Mouse (Mus musculus): ENCODE data around the gene Nt5e. TPM values are rescaled to one million over a fixed set of nuclear protein-coding genes. Genes with fewer than 3 reads are reported as not detected.

The Nt5e gene
- polyA plus RNA-seq, 1 experiment, result 3.8 TPM

- DNase-seq, result peak; percentile 88 to 97
- no peak overlapping the region for H3K27ac ChIP-seq (ENCODE audit: insufficient read depth, low read length)
These were observed 36.1 kb downstream of the Nt5e start for GRCm38 (mm10) chr9:88363102-88363501.

GRCm38 (mm10) chr9:88366308-88366707 is 39.3 kb downstream of the Nt5e start:
- Histone ChIP-seq H3K4me3 (replicated peaks; ENCODE audit: insufficient read depth, low read depth, low read length) (no peak overlapping the region), H3K4me1 (ENCODE audit: control insufficient read depth, insufficient read depth, low read length) (peaks cover 13% of the 10 kb centered on the region), H3K27ac (ENCODE audit: insufficient read depth, low read length) (no peak overlapping the region), H3K27me3 (ENCODE audit: control insufficient read depth, insufficient read depth, low read length) (no peaks in the 10 kb centered on the region)
- DNase-seq, result no peak
- no peak for TF ChIP-seq POLR2A (IDR thresholded peaks at IDR 0.05; ENCODE audit: borderline replicate concordance, insufficient read depth, low read length)
- peak; percentile 25; the same call in 1 of the 2 replicates for TF ChIP-seq CTCF (IDR thresholded peaks at IDR 0.05; ENCODE audit: borderline replicate concordance, insufficient read depth, low read depth, low read length)
- WGBS, result 93% methylated on average over 4 of the region's 4 CpGs

More at GRCm38 (mm10) chr9:88363102-88363501, 36.1 kb downstream of the Nt5e start:
- 14% methylated on average over 3 of the region's 3 CpGs for WGBS
- Histone ChIP-seq H3K27me3 (ENCODE audit: control insufficient read depth, insufficient read depth, low read length) (no peaks in the 10 kb centered on the region), H3K4me3 (replicated peaks; ENCODE audit: insufficient read depth, low read depth, low read length) (no peak overlapping the region), H3K4me1 (ENCODE audit: control insufficient read depth, insufficient read depth, low read length) (peaks cover 13% of the 10 kb centered on the region)
- TF ChIP-seq POLR2A (IDR thresholded peaks at IDR 0.05; ENCODE audit: borderline replicate concordance, insufficient read depth, low read length) (no peak), CTCF (IDR thresholded peaks at IDR 0.05; ENCODE audit: borderline replicate concordance, insufficient read depth, low read depth, low read length) (no peak)

GRCm38 (mm10) chr9:88366819-88367218 is 39.8 kb downstream of the Nt5e start:
- no peak overlapping the region for H3K4me3 ChIP-seq (replicated peaks; ENCODE audit: insufficient read depth, low read depth, low read length)
- H3K27ac ChIP-seq (ENCODE audit: insufficient read depth, low read length), result no peak overlapping the region
- DNase-seq, result no peak
- peaks cover 11% of the 10 kb centered on the region for H3K4me1 ChIP-seq (ENCODE audit: control insufficient read depth, insufficient read depth, low read length)
- no peaks in the 10 kb centered on the region for H3K27me3 ChIP-seq (ENCODE audit: control insufficient read depth, insufficient read depth, low read length)
- TF ChIP-seq CTCF (IDR thresholded peaks at IDR 0.05; ENCODE audit: borderline replicate concordance, insufficient read depth, low read depth, low read length) (no peak), POLR2A (IDR thresholded peaks at IDR 0.05; ENCODE audit: borderline replicate concordance, insufficient read depth, low read length) (no peak)
- WGBS, result 95% methylated on average over 4 of the region's 4 CpGs

GRCm38 (mm10) chr9:88367322-88367721 is 40.3 kb downstream of the Nt5e start:
- no peak for DNase-seq
- no peak overlapping the region for H3K4me3 ChIP-seq (replicated peaks; ENCODE audit: insufficient read depth, low read depth, low read length)
- no peaks in the 10 kb centered on the region for H3K27me3 ChIP-seq (ENCODE audit: control insufficient read depth, insufficient read depth, low read length)
- H3K4me1 ChIP-seq (ENCODE audit: control insufficient read depth, insufficient read depth, low read length), result peaks cover 11% of the 10 kb centered on the region
- TF ChIP-seq POLR2A (IDR thresholded peaks at IDR 0.05; ENCODE audit: borderline replicate concordance, insufficient read depth, low read length) (no peak), CTCF (IDR thresholded peaks at IDR 0.05; ENCODE audit: borderline replicate concordance, insufficient read depth, low read depth, low read length) (no peak)
- no peak overlapping the region for H3K27ac ChIP-seq (ENCODE audit: insufficient read depth, low read length)
- WGBS, result 95% methylated on average over 5 of the region's 5 CpGs

GRCm38 (mm10) chr9:88367751-88368150 is 40.8 kb downstream of the Nt5e start:
- Histone ChIP-seq H3K27me3 (ENCODE audit: control insufficient read depth, insufficient read depth, low read length) (no peaks in the 10 kb centered on the region), H3K4me1 (ENCODE audit: control insufficient read depth, insufficient read depth, low read length) (peaks cover 7% of the 10 kb centered on the region; the same call in 1 of the 2 replicates), H3K4me3 (replicated peaks; ENCODE audit: insufficient read depth, low read depth, low read length) (no peak overlapping the region), H3K27ac (ENCODE audit: insufficient read depth, low read length) (no peak overlapping the region)
- WGBS, result 18% methylated on average over 1 of the region's 1 CpGs
- TF ChIP-seq CTCF (IDR thresholded peaks at IDR 0.05; ENCODE audit: borderline replicate concordance, insufficient read depth, low read depth, low read length) (no peak), POLR2A (IDR thresholded peaks at IDR 0.05; ENCODE audit: borderline replicate concordance, insufficient read depth, low read length) (no peak)
- DNase-seq, result no peak

DNA sequence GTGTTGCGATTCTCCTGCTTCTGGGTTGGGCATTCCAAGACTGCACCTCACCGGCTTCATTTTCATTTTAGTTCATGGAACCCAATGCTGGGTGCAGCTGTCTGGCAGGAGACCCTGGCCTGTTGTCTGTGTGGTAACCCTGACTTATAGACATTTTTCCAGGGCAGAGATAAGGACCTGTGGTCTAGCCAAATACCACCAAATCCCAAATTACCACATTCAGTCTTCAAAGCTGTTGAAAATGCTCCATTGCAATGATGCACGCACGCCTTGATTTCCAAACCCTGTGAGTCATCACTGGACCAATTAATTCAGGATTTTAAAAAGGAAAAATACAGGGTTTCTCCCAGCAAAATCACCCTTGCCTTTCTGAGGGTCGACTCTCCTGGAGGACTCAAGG is 41.5 kb downstream of the Nt5e start:
- Histone ChIP-seq H3K4me3 (replicated peaks; ENCODE audit: insufficient read depth, low read depth, low read length) (no peak overlapping the region), H3K27me3 (ENCODE audit: control insufficient read depth, insufficient read depth, low read length) (no peaks in the 10 kb centered on the region), H3K27ac (ENCODE audit: insufficient read depth, low read length) (no peak overlapping the region), H3K4me1 (ENCODE audit: control insufficient read depth, insufficient read depth, low read length) (peaks cover 5% of the 10 kb centered on the region; the same call in 1 of the 2 replicates)
- TF ChIP-seq CTCF (IDR thresholded peaks at IDR 0.05; ENCODE audit: borderline replicate concordance, insufficient read depth, low read depth, low read length) (no peak), POLR2A (IDR thresholded peaks at IDR 0.05; ENCODE audit: borderline replicate concordance, insufficient read depth, low read length) (no peak)
- DNase-seq, result no peak
- 88% methylated on average over 5 of the region's 5 CpGs for WGBS

DNA sequence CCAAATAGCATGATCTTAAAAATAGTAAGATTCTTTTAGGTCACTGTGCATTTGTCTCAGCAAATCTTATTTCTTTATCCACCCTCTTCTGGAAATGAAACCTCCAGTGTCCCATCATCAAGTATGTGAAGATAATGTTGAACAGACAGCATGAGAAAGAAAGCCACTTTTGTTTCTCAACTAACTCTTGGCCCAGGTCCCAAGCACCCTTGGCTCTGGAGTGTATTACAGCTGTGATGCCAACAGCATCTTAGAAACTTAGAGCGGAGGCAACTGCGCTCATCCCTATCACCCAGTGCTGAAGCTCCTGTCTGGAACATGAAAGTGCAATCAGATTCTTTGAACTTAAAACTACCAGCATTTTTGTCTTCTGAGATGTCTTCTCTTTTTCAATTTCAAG is 42.7 kb downstream of the Nt5e start:
- Histone ChIP-seq H3K4me1 (ENCODE audit: control insufficient read depth, insufficient read depth, low read length) (peaks cover 4% of the 10 kb centered on the region; the same call in 1 of the 2 replicates), H3K27ac (ENCODE audit: insufficient read depth, low read length) (no peak overlapping the region), H3K4me3 (replicated peaks; ENCODE audit: insufficient read depth, low read depth, low read length) (no peak overlapping the region), H3K27me3 (ENCODE audit: control insufficient read depth, insufficient read depth, low read length) (no peaks in the 10 kb centered on the region)
- DNase-seq, result no peak
- TF ChIP-seq CTCF (IDR thresholded peaks at IDR 0.05; ENCODE audit: borderline replicate concordance, insufficient read depth, low read depth, low read length), result no peak
- no peak for TF ChIP-seq POLR2A (IDR thresholded peaks at IDR 0.05; ENCODE audit: borderline replicate concordance, insufficient read depth, low read length)
- WGBS, result 84% methylated on average over 2 of the region's 2 CpGs

- no peak overlapping the region for H3K4me3 ChIP-seq (replicated peaks; ENCODE audit: insufficient read depth, low read depth, low read length)
- no peaks in the 10 kb centered on the region for H3K27me3 ChIP-seq (ENCODE audit: control insufficient read depth, insufficient read depth, low read length)
- H3K4me1 ChIP-seq (ENCODE audit: control insufficient read depth, insufficient read depth, low read length), result peaks cover 4% of the 10 kb centered on the region; the same call in 1 of the 2 replicates
- no peak overlapping the region for H3K27ac ChIP-seq (ENCODE audit: insufficient read depth, low read length)
- DNase-seq, result no peak
- 57% methylated on average over 2 of the region's 2 CpGs for WGBS
- TF ChIP-seq POLR2A (IDR thresholded peaks at IDR 0.05; ENCODE audit: borderline replicate concordance, insufficient read depth, low read length), result no peak
These were observed 44.2 kb downstream of the Nt5e start for GRCm38 (mm10) chr9:88371201-88371600.
